Mouse (Mus musculus) midbrain, embryonic 13.5 days (tissue): Measurements from ENCODE around the gene Uvrag. TPM values are rescaled to one million over a fixed set of nuclear protein-coding genes. Genes with fewer than 3 reads are reported as not detected.

ENCODE experiments used
- ATAC-seq: fragments of 200-750 bp; cut with Nextera tagmentation; 2 replicates; pipeline ENCODE4 v1.8.0; 2017; ENCODE audit warnings: mild to moderate bottlenecking, moderate TSS enrichment, moderate library complexity
- H3K27ac ChIP-seq: fragments of 300-500 bp; sonication (generic); 2 replicates; pipeline ENCODE4 v1.5.1; 2015; ENCODE audit warnings: inconsistent platforms, mild to moderate bottlenecking, moderate library complexity
- H3K27me3 ChIP-seq: fragments of 300-500 bp; sonication (generic); 2 replicates; pipeline ENCODE4 v1.6.1; 2015; ENCODE audit warnings: mild to moderate bottlenecking, inconsistent platforms
- H3K36me3 ChIP-seq: fragments of 300-500 bp; sonication (generic); 2 replicates; pipeline ENCODE4 v1.6.1; 2015; ENCODE audit warnings: mild to moderate bottlenecking, inconsistent platforms
- H3K4me1 ChIP-seq: fragments of 300-500 bp; sonication (generic); replicated peaks from 2 replicates; pipeline ENCODE4 v1.6.1; 2015; ENCODE audit warnings: inconsistent platforms
- H3K4me2 ChIP-seq: fragments of 300-500 bp; sonication (generic); replicated peaks from 2 replicates; pipeline ENCODE4 v1.6.1; 2015; ENCODE audit warnings: moderate library complexity, mild to moderate bottlenecking, inconsistent platforms
- H3K4me3 ChIP-seq: fragments of 300-500 bp; sonication (generic); replicated peaks from 2 replicates; pipeline ENCODE4 v1.5.1; 2015; ENCODE audit warnings: mild to moderate bottlenecking, inconsistent platforms
- H3K9ac ChIP-seq: fragments of 300-500 bp; sonication (generic); replicated peaks from 2 replicates; pipeline ENCODE4 v1.6.1; 2015; ENCODE audit warnings: mild to moderate bottlenecking, inconsistent platforms
- H3K9me3 ChIP-seq: fragments of 300-500 bp; sonication (generic); 2 replicates; pipeline ENCODE4 v1.6.1; 2016; ENCODE audit warnings: mild to moderate bottlenecking, inconsistent platforms
- WGBS: fragments of 180-500 bp; shearing (Covaris S2); methylation state at CpG from one replicate; pipeline ENCODE4 v1.1.7; 2015; 5-methylcytosine and 5-hydroxymethylcytosine counted together
- polyA plus RNA-seq: library from polyadenylated mRNA; unstranded; fragments of >200 nt; fragmentation: Nextera tagmentation; extraction: Ambion mirVana; gene quantifications from 2 replicates; pipeline ENCODE4 v1.2.1, GENCODE M21; 2015

The Uvrag gene
- polyA plus RNA-seq, 1 experiment from 2014 or later = 13.1 TPM

DNA sequence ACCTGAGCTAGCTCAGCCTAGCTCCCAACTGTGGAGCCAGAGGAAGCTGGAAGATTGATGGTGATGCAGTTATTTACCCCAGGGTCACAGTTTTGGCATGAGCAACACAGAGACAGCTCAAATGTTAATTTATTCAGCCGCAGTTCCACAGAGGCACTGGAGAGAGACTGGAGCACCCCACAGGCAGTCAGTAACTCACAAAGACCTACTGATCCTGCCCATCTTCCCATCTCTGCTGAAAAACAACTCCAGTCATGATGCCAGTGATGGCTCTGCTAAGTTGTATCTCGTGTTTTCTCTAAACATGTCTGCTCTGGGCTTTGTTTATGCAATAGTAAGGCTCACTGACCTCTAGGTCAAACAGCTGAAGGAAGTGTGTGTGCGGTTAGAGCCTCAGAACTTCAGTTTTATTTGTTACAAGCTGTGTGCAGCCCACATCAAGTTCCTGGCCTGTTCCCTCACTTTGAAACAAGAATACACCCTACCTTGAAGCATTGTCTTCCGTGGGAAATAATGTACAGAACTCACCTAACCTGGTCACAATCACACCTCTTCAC, 34.1 kb downstream of the Uvrag start:
- no peak overlapping the region for H3K9ac ChIP-seq
- no peak overlapping the region for H3K4me3 ChIP-seq
- no peak for ATAC-seq
- no peak overlapping the region for H3K27ac ChIP-seq
- H3K4me1 ChIP-seq = peaks cover 10% of the 10 kb centered on the region
- H3K36me3 ChIP-seq = no peaks in the 10 kb centered on the region
- WGBS = 67% methylated on average over 4 of the region's 4 CpGs
- no peaks in the 10 kb centered on the region for H3K9me3 ChIP-seq
- no peak overlapping the region for H3K4me2 ChIP-seq
- no peaks in the 10 kb centered on the region for H3K27me3 ChIP-seq

DNA sequence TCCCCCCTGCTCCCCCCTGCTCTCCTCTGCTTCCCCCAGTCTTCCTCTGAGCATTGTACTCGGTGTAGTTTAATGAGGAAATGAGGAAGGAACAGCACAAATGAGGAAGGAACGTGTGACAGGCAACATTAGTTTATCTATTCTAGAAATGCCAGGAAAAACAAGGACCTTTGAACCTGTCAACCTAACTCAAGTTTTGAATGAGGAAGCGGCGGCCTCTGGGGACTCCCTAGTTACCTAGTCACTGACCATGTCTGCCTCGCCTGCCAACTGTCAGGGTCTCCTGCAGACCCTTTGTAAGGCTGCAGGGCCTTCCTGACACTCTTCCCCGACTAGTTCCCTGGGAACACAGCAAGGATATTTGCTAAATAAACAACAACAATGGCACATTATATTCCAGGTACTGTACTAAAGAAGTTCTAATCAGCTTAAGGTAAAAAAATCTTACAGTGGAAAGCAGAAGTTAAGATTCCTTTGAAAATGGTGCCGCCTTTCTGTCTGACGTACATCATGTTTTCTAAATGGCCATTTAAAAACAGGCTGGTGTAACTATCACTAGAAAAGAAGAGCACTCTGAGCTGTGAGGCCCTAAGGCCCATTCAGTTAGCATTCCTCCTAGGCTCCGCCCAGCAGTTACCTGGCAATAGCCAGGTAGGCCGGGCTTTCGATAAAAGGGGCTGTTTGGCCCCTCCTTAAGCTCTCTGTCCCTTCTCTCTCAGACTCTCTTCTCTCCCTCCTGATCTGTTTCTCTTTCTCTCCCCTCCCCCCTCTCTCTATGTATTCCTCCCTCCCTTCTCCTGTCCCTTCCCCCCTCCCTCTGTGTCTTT, 39.0 kb downstream of the Uvrag start:
- ATAC-seq = no peak
- peaks cover 28% of the 10 kb centered on the region for H3K4me1 ChIP-seq
- peaks cover 6% of the 10 kb centered on the region for H3K36me3 ChIP-seq
- H3K9ac ChIP-seq = no peak overlapping the region
- no peaks in the 10 kb centered on the region for H3K27me3 ChIP-seq
- no peaks in the 10 kb centered on the region for H3K9me3 ChIP-seq
- H3K4me3 ChIP-seq = no peak overlapping the region
- WGBS = 30% methylated on average over 11 of the region's 11 CpGs
- H3K4me2 ChIP-seq = no peak overlapping the region
- no peak overlapping the region for H3K27ac ChIP-seq

GRCm38 (mm10) chr7:99101076-99101475, 39.9 kb downstream of the Uvrag start:
- H3K27me3 ChIP-seq = no peaks in the 10 kb centered on the region
- no peak overlapping the region for H3K27ac ChIP-seq
- H3K4me1 ChIP-seq = peaks cover 28% of the 10 kb centered on the region
- no peak overlapping the region for H3K4me2 ChIP-seq
- ATAC-seq = no peak
- no peak overlapping the region for H3K9ac ChIP-seq
- peaks cover 6% of the 10 kb centered on the region for H3K36me3 ChIP-seq
- H3K4me3 ChIP-seq = no peak overlapping the region
- no peaks in the 10 kb centered on the region for H3K9me3 ChIP-seq
- 56% methylated on average over 2 of the region's 2 CpGs for WGBS

DNA sequence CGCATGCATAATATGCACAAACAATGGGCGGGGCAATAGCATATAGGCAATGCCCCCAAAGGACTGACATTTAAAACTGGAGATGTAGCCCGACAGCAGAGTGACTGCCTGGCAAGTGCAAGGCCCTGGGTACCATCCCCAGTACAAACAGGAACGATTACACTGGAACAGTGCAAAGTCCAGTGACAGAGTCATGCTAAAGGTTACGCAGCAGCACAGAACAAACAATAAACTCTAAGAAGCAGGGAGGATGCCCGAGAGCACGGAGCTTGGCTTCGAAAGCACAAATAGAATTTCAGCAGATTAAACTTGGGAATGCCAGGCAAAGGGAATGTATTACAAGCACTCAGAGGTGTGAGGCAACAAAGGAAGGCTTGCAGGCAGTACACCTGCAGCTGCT, 40.4 kb downstream of the Uvrag start:
- H3K4me3 ChIP-seq = no peak overlapping the region
- 78% methylated on average over 8 of the region's 8 CpGs for WGBS
- 0 out of 2 replicates have a peak, but pooled peaks have one; percentile 43 for ATAC-seq
- no peak overlapping the region for H3K27ac ChIP-seq
- peaks cover 6% of the 10 kb centered on the region for H3K36me3 ChIP-seq
- H3K27me3 ChIP-seq = no peaks in the 10 kb centered on the region
- no peak overlapping the region for H3K9ac ChIP-seq
- H3K4me1 ChIP-seq = peaks cover 28% of the 10 kb centered on the region
- H3K4me2 ChIP-seq = no peak overlapping the region
- no peaks in the 10 kb centered on the region for H3K9me3 ChIP-seq

DNA sequence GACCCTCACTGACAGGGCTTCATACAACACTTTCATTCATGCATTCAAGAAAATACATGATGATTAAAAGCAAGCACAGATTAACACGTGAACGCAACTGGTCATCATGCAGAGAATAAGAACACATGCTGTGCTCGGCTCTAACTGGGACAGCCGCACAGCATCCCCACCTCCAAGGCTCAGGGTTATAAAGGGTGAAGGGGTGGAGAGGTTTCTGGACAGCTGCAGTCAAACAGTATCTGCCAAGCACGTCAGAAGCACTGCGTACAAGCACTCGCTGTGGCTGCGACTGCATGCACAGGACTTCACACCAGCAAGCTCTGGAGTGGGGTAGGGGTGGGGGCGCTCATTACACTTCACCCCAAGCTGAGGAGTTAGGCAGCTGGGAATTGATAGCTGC, 40.9 kb downstream of the Uvrag start:
- no peaks in the 10 kb centered on the region for H3K27me3 ChIP-seq
- H3K36me3 ChIP-seq = peaks cover 9% of the 10 kb centered on the region
- H3K4me1 ChIP-seq = peaks cover 28% of the 10 kb centered on the region
- no peaks in the 10 kb centered on the region for H3K9me3 ChIP-seq
- WGBS = 67% methylated on average over 9 of the region's 9 CpGs
- H3K4me3 ChIP-seq = no peak overlapping the region
- no peak overlapping the region for H3K9ac ChIP-seq
- H3K27ac ChIP-seq = no peak overlapping the region
- no peak overlapping the region for H3K4me2 ChIP-seq
- ATAC-seq = no peak

DNA sequence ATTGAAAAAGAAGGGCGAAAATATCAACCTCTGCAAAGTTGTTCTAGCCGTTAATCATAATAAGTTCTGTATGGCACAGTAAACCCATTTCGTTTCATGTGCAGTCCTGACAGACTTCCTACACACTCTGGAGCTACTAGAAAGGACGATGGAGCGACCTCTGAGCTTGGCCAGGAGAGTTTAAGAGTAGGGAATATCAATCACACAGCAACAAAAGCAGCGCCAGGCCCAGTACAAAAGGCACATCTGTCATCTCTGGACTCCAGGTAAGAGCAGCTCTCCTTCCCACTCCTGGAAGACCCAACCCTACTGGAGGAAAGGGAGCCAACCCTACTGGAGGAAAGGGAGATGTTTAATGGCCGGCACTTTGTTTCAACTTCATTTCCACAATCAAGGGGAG, 43.2 kb downstream of the Uvrag start:
- WGBS = 88% methylated on average over 7 of the region's 7 CpGs
- Histone ChIP-seq H3K4me3 (no peak overlapping the region), H3K27me3 (no peaks in the 10 kb centered on the region), H3K4me2 (no peak overlapping the region), H3K9ac (no peak overlapping the region), H3K9me3 (no peaks in the 10 kb centered on the region), H3K36me3 (peaks cover 11% of the 10 kb centered on the region), H3K4me1 (peaks cover 28% of the 10 kb centered on the region), H3K27ac (no peak overlapping the region)
- ATAC-seq = no peak

- ATAC-seq = no peak
- no peak overlapping the region for H3K27ac ChIP-seq
These were observed 43.8 kb downstream of the Uvrag start for GRCm38 (mm10) chr7:99097128-99097527.

DNA sequence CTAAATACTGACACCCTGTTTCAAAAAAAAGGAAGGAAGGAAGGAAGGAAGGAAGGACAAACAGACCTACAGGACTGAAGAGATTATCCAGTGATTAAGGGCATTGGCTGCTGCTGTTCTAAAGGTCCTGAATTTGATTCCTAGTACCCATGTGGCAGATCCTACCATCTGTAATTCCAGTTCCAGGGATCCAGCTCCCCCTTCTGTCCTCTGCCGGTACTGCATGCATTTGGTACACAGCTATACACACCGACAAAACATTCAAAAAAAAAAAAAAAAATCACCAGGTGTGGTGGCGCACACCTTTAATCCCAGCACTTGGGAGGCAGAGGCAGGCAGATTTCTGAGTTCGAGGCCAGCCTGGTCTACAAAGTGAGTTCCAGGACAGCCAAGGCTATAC, 45.8 kb downstream of the Uvrag start:
- peaks cover 11% of the 10 kb centered on the region for H3K36me3 ChIP-seq
- no peaks in the 10 kb centered on the region for H3K27me3 ChIP-seq
- peaks cover 4% of the 10 kb centered on the region for H3K4me1 ChIP-seq
- no peak overlapping the region for H3K27ac ChIP-seq
- 87% methylated on average over 4 of the region's 4 CpGs for WGBS
- no peak for ATAC-seq
- no peak overlapping the region for H3K4me3 ChIP-seq
- no peak overlapping the region for H3K4me2 ChIP-seq
- H3K9me3 ChIP-seq = no peaks in the 10 kb centered on the region
- no peak overlapping the region for H3K9ac ChIP-seq

More at GRCm38 (mm10) chr7:99097128-99097527, 43.8 kb downstream of the Uvrag start:
- Histone ChIP-seq H3K4me2 (no peak overlapping the region), H3K27me3 (no peaks in the 10 kb centered on the region), H3K9ac (no peak overlapping the region), H3K4me1 (peaks cover 22% of the 10 kb centered on the region), H3K9me3 (no peaks in the 10 kb centered on the region), H3K4me3 (no peak overlapping the region), H3K36me3 (peaks cover 11% of the 10 kb centered on the region)
- WGBS = 90% methylated on average over 2 of the region's 2 CpGs

- ATAC-seq = no peak
- no peaks in the 10 kb centered on the region for H3K27me3 ChIP-seq
- peaks cover 11% of the 10 kb centered on the region for H3K36me3 ChIP-seq
- no peak overlapping the region for H3K27ac ChIP-seq
- H3K4me2 ChIP-seq = no peak overlapping the region
- no peak overlapping the region for H3K9ac ChIP-seq
- WGBS = 92% methylated on average over 3 of the region's 3 CpGs
- H3K9me3 ChIP-seq = no peaks in the 10 kb centered on the region
- H3K4me3 ChIP-seq = no peak overlapping the region
- no peaks in the 10 kb centered on the region for H3K4me1 ChIP-seq
These were observed 46.6 kb downstream of the Uvrag start for GRCm38 (mm10) chr7:99094336-99094735.

DNA sequence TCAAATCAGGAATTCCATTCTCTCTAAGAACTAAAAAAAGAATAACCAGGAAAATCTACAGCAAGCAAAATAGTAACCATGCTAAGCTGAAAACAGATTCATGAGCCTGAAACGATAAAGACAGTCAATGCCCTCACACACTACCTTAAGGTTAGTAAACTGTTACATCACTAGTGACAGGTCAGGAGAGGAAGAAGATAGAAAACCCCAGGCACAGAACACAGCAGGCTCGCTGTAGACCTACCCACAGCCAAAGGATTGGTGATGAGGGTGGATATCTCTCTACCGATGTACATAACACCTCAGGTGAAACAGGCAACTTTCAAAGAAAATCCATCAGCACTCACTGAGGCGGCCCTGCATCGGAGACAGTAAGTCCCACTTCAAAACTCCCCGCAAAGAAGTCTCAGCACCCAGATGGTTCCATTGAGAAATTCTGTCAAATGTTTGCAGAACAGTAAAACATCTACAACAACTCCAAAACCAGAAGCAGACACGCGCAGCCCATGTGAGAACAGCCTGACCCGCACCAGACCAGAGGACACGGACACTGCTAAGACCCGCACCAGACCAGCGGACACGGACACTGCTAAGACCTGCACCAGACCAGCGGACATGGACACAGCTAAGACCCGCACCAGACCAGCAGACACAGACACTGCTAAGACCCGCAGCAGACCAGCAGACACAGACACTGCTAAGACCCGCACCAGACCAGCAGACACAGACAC, 48.9 kb downstream of the Uvrag start:
- ATAC-seq = no peak
- H3K4me1 ChIP-seq = 0 out of 2 replicates have a peak, but pooled peaks cover 4% of the 10 kb centered on the region
- 91% methylated on average over 17 of the region's 17 CpGs for WGBS
- no peaks in the 10 kb centered on the region for H3K9me3 ChIP-seq
- no peak overlapping the region for H3K4me3 ChIP-seq
- H3K36me3 ChIP-seq = peaks cover 4% of the 10 kb centered on the region; the same call in 1 of the 2 replicates
- H3K27ac ChIP-seq = no peak overlapping the region
- no peak overlapping the region for H3K4me2 ChIP-seq
- no peaks in the 10 kb centered on the region for H3K27me3 ChIP-seq
- no peak overlapping the region for H3K9ac ChIP-seq

DNA sequence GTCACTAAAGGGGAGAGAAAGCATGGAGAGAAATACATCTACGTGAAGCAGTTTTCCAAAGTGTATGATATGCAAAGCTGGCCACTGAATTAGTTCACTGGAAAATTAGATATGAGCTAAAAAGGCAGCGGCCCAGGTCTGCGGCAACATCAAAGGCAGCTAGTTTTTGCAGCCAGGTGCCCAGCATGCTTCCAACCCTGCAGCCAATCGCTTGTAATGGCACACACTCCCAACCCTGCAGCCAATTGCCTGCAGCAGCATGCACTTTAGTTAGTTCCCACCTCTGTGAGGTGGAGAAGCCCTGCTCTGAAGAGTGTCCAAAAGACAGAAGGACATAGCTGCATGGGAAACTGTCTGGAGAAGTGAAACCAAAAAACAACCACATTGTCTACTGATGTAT, 51.2 kb downstream of the Uvrag start:
- WGBS = 85% methylated on average over 4 of the region's 4 CpGs
- H3K9me3 ChIP-seq = no peaks in the 10 kb centered on the region
- H3K4me1 ChIP-seq = 0 out of 2 replicates have a peak, but pooled peaks cover 4% of the 10 kb centered on the region
- H3K36me3 ChIP-seq = no peaks in the 10 kb centered on the region; the same call in 1 of the 2 replicates
- no peak for ATAC-seq
- no peak overlapping the region for H3K27ac ChIP-seq
- H3K4me2 ChIP-seq = no peak overlapping the region
- H3K4me3 ChIP-seq = no peak overlapping the region
- H3K9ac ChIP-seq = no peak overlapping the region
- no peaks in the 10 kb centered on the region for H3K27me3 ChIP-seq
